Mouse (Mus musculus): ENCODE measurements around the gene Nxn. TPM values are rescaled to one million over a fixed set of nuclear protein-coding genes. Genes with fewer than 3 reads are reported as not detected.

Gene Nxn
- total and polyA plus RNA-seq, 3 experiments, result 52.8 to 54.3 (median 53.0) TPM

- Histone ChIP-seq H3K9me3 (replicated peaks; ENCODE audit: insufficient read depth, low read length) (no peaks in the 10 kb centered on the region), H3K4me3 (ENCODE audit: control insufficient read depth in 1 of 2, insufficient read depth in 1 of 2, low read depth in 2 of 2, low read length in 2 of 2) (no peak overlapping the region), H3K27me3 (ENCODE audit: control insufficient read depth in 1 of 2, insufficient read depth in 2 of 2, low read length in 2 of 2) (no peaks in the 10 kb centered on the region), H3K27ac (ENCODE audit: control insufficient read depth, low read depth, low read length) (no peak overlapping the region), H3K79me2 (ENCODE audit: control insufficient read depth, insufficient read depth, low read length, poor library complexity) (no peaks in the 10 kb centered on the region), H3K9ac (ENCODE audit: control insufficient read depth, low read depth, low read length, poor library complexity, severe bottlenecking) (no peak overlapping the region), H3K36me3 (ENCODE audit: control insufficient read depth in 1 of 2, insufficient read depth in 2 of 2, low read length in 2 of 2) (no peaks in the 10 kb centered on the region), H3K4me1 (ENCODE audit: control insufficient read depth in 1 of 2, insufficient read depth in 2 of 2, low read length in 2 of 2) (no peaks in the 10 kb centered on the region)
- DNase-seq (ENCODE audit: low read depth, low spot score), result no peak
- TF ChIP-seq HCFC1 (IDR thresholded peaks at IDR 0.05; ENCODE audit: low read depth, low read length) (no peak), MXI1 (IDR thresholded peaks at IDR 0.05; ENCODE audit: low read depth, low read length) (no peak), TBP (IDR thresholded peaks at IDR 0.05; ENCODE audit: low read depth, low read length) (no peak), NELFE (IDR thresholded peaks at IDR 0.05; ENCODE audit: low read depth, low read length) (no peak), POLR2AphosphoS5 (IDR thresholded peaks at IDR 0.05; ENCODE audit: borderline replicate concordance, low read depth, low read length) (no peak), ETS1 (IDR thresholded peaks at IDR 0.05; ENCODE audit: low read depth, low read length) (no peak), NRF1 (IDR thresholded peaks at IDR 0.05; ENCODE audit: insufficient read depth, low read depth, low read length, poor library complexity, severe bottlenecking) (no peak), MAZ (IDR thresholded peaks at IDR 0.05; ENCODE audit: low read depth, low read length) (no peak), JUND (IDR thresholded peaks at IDR 0.05; ENCODE audit: low read depth, low read length) (no peak), BHLHE40 (IDR thresholded peaks at IDR 0.05; ENCODE audit: borderline replicate concordance, low read depth, low read length) (no peak), MAFK (IDR thresholded peaks at IDR 0.05; ENCODE audit: borderline replicate concordance, low read depth, low read length) (no peak), ELF1 (IDR thresholded peaks at IDR 0.05; ENCODE audit: low read depth, low read length) (no peak), SMC3 (IDR thresholded peaks at IDR 0.05; ENCODE audit: low read depth, low read length) (no peak), TAL1 (IDR thresholded peaks at IDR 0.05; ENCODE audit: low read length) (no peak), MYB (IDR thresholded peaks at IDR 0.05; ENCODE audit: low read depth, low read length) (no peak), RCOR1 (IDR thresholded peaks at IDR 0.05; ENCODE audit: low read depth, low read length) (no peak), ZMIZ1 (IDR thresholded peaks at IDR 0.05; ENCODE audit: low read depth, low read length) (no peak), ZKSCAN1 (IDR thresholded peaks at IDR 0.05; ENCODE audit: low read depth, low read length) (no peak), ZC3H11A (IDR thresholded peaks at IDR 0.05; ENCODE audit: low read depth, low read length) (no peak)
These were observed 37.1 kb upstream of the Nxn start for GRCm38 (mm10) chr11:76436009-76436408.

- no peak for TF ChIP-seq USF1 (IDR thresholded peaks at IDR 0.05; ENCODE audit: low read depth, low read length)
- TF ChIP-seq ZMIZ1 (IDR thresholded peaks at IDR 0.05; ENCODE audit: low read depth, low read length), result no peak
- TF ChIP-seq NELFE (IDR thresholded peaks at IDR 0.05; ENCODE audit: low read depth, low read length), result no peak
- TF ChIP-seq NRF1 (IDR thresholded peaks at IDR 0.05; ENCODE audit: insufficient read depth, low read depth, low read length, poor library complexity, severe bottlenecking), result no peak
- no peak for TF ChIP-seq RAD21 (IDR thresholded peaks at IDR 0.05; ENCODE audit: low read depth, low read length)
- TF ChIP-seq MYC (IDR thresholded peaks at IDR 0.05; ENCODE audit: low read depth, low read length), result no peak
- TF ChIP-seq UBTF (IDR thresholded peaks at IDR 0.05; ENCODE audit: borderline replicate concordance, insufficient read depth, low read depth, low read length), result no peak
- no peak for TF ChIP-seq MEF2A (IDR thresholded peaks at IDR 0.05; ENCODE audit: extremely low read depth, insufficient replicate concordance, low read depth, low read length, poor library complexity, severe bottlenecking)
- no peak for TF ChIP-seq ELF1 (IDR thresholded peaks at IDR 0.05; ENCODE audit: low read depth, low read length)
- no peak for TF ChIP-seq TBP (IDR thresholded peaks at IDR 0.05; ENCODE audit: low read depth, low read length)
- TF ChIP-seq ZNF384 (IDR thresholded peaks at IDR 0.05; ENCODE audit: low read depth, low read length), result no peak
- TF ChIP-seq CHD2 (IDR thresholded peaks at IDR 0.05; ENCODE audit: low read length), result no peak
- no peak for TF ChIP-seq MXI1 (IDR thresholded peaks at IDR 0.05; ENCODE audit: low read depth, low read length)
- no peak for TF ChIP-seq POLR2AphosphoS5 (IDR thresholded peaks at IDR 0.05; ENCODE audit: borderline replicate concordance, low read depth, low read length)
- no peak for TF ChIP-seq POLR2AphosphoS2 (IDR thresholded peaks at IDR 0.05; ENCODE audit: low read length)
- no peak for TF ChIP-seq MAZ (IDR thresholded peaks at IDR 0.05; ENCODE audit: low read depth, low read length)
- no peaks in the 10 kb centered on the region for H3K9me3 ChIP-seq (replicated peaks; ENCODE audit: insufficient read depth, low read length)
These were observed 31.2 kb upstream of the Nxn start for GRCm38 (mm10) chr11:76429966-76430631.

More at GRCm38 (mm10) chr11:76429966-76430631, 31.2 kb upstream of the Nxn start:
- DNase-seq (ENCODE audit: low read depth, low spot score), result no peak
- Histone ChIP-seq H3K4me3 (ENCODE audit: control insufficient read depth in 1 of 2, insufficient read depth in 1 of 2, low read depth in 2 of 2, low read length in 2 of 2) (no peak overlapping the region), H3K27ac (ENCODE audit: control insufficient read depth, low read depth, low read length) (no peak overlapping the region), H3K9ac (ENCODE audit: control insufficient read depth, low read depth, low read length, poor library complexity, severe bottlenecking) (no peak overlapping the region), H3K27me3 (ENCODE audit: control insufficient read depth in 1 of 2, insufficient read depth in 2 of 2, low read length in 2 of 2) (no peaks in the 10 kb centered on the region), H3K79me2 (ENCODE audit: control insufficient read depth, insufficient read depth, low read length, poor library complexity) (no peaks in the 10 kb centered on the region), H3K4me1 (ENCODE audit: control insufficient read depth in 1 of 2, insufficient read depth in 2 of 2, low read length in 2 of 2) (no peaks in the 10 kb centered on the region), H3K36me3 (ENCODE audit: control insufficient read depth in 1 of 2, insufficient read depth in 2 of 2, low read length in 2 of 2) (no peaks in the 10 kb centered on the region)
